Mouse (Mus musculus) granulocyte monocyte progenitor cell, adult 5-6 weeks (primary cell): ENCODE data around the gene H2-T3. TPM values are rescaled to one million over a fixed set of nuclear protein-coding genes. Genes with fewer than 3 reads are reported as not detected.
"Not testable (repeated sequence)": the region's sequence is repeated elsewhere in the genome, so short reads cannot be mapped to it uniquely, and the experiment has no call there.

Source experiments
- ATAC-seq: replicated peaks from 2 replicates; pipeline ENCODE4 v1.8.0; 2016; ENCODE audit warnings: mild to moderate bottlenecking, moderate TSS enrichment, inconsistent platforms; ENCODE audit not compliant: poor library complexity, severe bottlenecking
- total RNA-seq, 2 experiments: library from RNA; stranded (forward) in 1 of 2; stranded (reverse) in 1 of 2; fragments of 200-712, 200-1000 nt in 1 of 2; fragments of >200 nt in 1 of 2; fragmentation: Nextera tagmentation in 1 of 2; gene quantifications; 2 replicates each; pipeline ENCODE4 v1.2.3; 2014 to 2017

Gene H2-T3
- total RNA-seq (2014; fragmentation: Nextera tagmentation) (not detected in 2 replicates), total RNA-seq (2017) (not detected in 2 replicates)

DNA sequence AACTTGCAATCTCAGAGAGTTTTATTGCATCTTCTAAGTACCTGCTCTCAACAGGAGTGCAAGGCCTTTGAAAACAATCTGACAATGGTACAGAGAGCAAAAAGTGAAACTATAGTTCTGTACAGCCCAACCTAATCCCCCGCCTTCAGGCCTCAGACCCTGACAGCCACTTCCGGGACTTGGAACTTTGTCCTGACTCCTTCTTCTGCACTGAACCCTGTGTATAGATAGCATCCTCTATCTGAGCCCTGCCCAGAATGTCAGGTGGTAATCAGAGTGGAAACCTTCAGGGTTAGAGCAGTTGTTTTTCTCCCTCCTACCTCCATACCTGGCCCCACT lies at the start of gene H2-T3:
Gene H2-T3 (minus strand): TSS at position 119 of the 339 bp plus-strand sequence.
- ATAC-seq = no peak

DNA sequence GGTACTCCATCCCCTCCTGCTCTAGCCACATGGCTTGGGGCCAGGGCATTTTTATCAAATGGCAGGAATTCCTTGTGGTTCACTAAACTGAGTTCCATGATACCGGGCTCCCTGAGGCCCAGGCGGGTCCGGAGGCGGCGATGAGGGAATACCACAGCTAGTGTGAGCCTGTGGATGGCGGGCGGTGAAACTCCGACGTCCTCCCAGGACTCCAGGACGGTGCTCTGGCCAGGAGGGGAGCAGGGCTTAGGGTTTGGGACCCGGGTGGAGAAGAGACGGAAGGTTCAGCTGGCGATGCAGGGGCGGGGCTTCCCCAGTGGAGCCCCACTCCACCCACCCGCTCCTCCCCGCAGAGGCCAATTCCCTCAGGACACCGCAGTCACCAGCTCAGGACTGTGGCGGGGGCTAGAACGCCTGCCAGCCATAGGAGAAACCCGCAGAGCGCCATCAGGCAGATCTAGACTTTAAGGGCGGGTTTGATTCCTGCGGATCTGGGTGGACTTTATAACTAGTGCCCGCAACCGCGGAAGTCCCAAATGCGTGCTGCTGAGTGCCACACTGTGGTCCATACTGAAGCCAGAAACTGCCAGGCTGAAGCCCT lies 47.3 kb upstream of the H2-T3 start:
- peak; percentile 66 for ATAC-seq

DNA sequence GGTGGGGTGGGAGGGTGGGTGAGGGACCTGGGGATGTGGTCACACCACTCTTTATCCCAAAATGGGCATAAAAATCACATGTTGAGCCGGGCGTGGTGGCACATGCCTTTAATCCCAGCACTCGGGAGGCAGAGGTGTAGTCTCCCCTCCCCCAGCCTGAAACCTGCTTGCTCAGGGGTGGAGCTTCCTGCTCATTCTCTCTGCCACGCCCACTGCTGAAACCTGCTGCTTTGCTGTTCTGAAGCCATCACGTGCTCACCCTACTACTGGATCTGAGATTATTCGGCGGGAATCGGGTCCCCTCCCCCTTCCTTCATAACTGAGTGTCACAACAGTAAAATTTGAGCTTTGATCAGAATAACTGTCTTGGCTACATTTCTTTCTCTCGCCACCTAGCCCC lies 45.2 kb upstream of the H2-T3 start:
- ATAC-seq = not testable (repeated sequence)

DNA sequence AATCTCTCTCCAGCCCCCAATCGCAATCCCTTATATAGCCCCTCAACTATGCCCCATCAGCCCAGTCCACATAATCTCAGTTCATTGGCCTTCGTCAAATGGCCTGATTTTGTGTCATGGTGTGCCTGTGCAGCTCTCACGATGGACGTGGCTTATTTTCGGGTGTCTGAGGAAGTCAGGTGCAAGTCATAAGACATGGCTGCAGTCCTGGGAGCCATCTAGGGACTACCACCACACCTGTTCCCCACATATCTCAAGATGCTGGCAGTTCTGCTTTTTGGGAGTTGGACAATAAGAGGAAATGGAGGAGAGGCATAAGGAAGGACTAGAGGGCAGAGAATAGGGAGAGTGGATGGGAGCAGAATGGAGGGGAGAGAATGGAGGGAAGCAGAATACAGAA lies 43.5 kb upstream of the H2-T3 start:
- ATAC-seq = no peak

DNA sequence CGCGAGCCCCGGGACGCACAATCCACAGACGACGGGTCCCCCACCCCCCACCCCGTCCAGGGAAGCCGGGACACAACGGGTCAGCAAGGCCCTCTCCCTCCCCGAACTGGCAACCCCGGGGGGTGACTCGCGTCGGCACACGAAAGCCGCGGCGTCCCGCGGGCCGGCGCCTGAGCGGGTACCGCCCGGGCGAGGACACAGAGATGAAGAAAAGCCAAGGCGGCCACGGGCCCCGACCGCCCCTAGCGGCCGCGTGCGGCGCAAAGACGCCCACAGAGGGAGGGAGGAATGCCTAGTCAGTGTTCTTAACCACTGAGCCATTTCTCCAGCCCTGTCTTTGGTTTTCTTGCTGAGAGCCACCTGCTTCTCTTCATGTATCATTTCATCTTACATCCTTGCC lies 41.2 kb upstream of the H2-T3 start:
- no peak for ATAC-seq

DNA sequence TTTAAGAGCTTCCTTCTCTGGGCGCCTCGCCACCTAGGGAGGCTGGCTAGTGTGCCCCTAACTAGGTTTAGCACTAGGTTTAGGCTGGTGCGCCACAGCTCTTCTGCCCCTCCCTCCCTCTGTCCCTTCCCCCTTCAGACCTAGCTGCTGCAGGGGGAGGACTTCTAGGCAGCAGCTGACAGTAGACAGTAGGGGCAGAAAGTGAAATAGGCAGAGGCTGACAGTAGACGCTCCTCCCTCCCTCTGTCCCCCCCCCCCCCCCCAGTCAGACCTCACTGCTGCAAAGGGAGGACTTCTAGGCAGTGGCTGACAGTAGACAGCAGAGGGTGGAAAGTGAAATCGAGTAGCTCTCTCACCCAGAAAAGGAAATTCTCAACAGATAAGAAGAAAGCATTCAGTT lies 39.0 kb upstream of the H2-T3 start:
- 0 out of 2 replicates have a peak, but pooled peaks have one; percentile 2 for ATAC-seq

DNA sequence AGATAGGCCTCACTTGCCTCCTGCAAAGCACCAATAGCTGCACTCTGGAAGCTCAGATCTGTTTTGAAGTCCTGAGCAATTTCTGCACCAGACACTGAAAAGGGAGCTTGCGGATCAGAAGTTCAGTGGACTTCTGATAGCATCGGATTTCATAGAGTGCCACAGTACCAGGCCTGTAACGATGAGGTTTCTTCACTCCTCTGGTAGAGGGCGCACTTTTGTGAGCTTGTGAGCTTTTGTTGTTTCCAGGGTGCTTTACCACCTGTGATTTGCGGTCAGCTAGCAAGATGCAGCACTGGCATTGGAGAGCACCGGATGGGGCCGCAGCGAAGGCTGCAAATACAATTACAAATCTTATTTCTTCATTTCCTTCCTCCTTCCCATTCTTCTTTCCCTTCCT lies 36.8 kb upstream of the H2-T3 start:
- ATAC-seq = peak; percentile 37

DNA sequence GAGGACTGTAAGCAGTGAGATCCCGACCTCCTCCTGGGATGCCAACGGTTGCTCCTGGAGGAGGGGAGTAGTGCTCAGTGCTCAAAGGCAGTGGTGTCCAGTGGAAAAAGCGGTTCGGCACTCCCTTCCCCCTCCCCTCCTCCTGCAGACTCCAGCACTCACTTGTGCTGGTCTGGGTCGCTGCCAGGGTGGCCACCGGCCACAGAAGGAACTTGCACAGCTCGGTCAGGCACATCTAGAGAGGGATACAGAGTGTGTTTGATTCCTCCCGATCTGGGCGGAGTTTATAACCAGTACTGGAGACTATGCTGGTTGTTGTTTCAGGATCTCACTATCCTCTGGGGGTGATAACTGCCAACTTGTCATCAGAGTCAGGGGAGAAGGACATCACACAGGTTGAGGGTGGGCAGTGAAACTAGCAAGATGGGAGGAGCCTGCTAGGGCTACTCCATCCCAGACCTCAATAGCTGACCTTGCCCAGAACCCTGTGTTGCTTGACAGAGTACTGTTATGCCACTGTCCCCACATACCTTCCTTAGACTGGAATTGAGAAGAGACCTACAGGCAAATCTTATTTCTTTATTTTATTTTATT lies 35.2 kb upstream of the H2-T3 start:
- peak; percentile 50 for ATAC-seq

DNA sequence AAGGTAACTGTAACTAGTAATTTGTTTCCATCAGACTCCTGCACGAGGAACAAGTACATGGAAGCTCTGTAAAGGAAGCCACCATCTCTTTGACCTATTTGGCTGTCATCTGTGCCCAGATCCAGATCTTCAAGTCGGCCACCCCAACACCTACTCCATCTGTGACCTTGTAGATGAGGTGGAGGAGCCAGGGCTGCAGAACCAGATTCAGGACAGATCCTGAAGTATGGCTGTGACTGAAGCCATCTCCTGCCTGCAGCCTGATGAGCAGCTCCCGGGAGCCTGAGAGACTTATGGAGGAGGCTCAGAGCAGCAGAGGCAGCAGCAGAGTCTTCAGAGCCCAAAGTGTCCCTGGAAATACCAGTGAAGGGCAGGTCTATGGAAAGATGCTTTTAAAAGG lies 34.4 kb upstream of the H2-T3 start:
- ATAC-seq = no peak

DNA sequence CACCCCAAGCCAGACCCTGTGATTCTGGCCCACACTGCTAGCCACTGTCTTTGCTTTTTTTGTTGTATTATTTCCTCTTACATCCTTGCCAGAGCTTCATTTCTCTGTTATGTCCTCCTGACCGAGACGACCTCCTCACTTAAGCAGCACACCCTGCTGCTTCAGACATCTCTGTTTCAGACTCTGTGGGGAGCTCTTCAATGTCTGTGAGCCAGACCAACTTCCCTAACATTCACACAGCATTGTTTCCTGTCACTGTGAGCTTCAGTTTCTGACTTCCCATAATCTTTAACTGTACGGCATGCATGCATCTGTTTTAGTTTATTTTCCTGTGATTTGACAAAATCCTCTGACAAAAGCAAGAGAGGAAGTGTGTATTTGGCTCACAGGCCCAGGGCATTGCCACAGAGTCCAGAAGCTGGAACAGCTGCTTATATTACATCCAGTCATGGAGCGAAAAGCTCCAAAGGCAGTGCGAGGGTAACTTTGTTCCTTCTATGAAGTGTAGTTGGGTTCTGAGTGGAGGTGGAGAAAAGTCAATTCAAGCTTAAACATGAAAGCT lies 28.6 kb upstream of the H2-T3 start:
- ATAC-seq = peak; percentile 89

DNA sequence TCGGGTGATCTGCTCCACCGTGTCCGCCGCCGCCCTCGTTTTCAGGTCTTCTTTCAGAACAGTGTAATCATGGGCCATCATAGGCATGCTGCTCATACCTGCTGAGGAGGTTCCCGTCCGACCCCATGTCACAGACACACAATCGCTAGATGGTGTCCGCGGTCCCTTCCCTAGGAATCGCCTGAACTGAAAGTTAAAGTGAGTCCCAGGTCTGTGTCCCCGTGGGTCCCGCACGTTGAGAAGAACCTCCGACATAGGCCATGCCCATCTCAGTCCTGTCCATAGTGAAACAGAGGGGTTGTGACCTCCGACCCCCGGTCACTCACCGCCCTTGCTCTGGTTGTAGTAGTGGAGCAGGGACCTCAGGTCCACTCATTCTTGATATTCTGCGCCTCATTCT lies 25.5 kb upstream of the H2-T3 start:
- no peak for ATAC-seq

DNA sequence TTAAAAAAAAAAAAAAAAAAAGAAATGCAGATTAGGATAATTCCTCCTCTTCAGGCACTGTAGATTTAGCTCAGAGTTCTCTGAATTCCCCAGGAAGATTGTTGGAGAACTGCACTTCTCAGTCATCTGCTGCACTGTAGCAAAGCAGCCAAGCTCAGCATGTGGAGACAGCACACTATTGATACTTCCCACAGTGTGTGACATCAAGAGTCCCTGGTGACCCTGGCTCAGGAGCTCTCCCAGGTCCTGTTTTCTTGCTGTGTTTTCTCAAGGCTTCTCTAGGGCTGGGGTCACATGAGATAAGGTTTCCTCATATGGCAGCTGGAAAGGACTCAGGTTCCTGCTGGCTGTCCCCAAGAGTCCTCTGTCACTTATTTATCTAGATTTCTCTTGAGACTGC lies 16.8 kb upstream of the H2-T3 start:
- ATAC-seq = 0 out of 2 replicates have a peak, but pooled peaks have one; percentile 16

DNA sequence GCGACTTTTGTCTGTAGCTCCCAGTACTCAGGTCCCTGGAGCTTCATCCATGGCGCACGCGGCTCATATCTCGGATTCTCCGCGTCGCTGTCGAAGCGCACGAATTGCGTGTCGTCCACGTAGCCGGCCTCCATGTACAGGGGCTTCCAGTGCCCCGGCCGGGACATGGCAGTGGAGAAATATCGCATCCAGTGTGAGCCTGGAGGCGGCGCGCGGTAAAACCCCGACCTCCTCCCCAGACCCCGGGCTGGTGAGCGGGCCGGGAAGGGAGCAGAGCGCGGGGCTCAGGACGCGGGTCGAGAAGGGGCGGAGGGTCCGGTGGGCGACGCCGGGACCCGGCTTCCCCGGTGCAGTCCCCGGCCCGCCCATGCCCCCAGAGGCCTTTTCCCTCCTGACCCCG lies 15.8 kb upstream of the H2-T3 start:
- peak; percentile 24 for ATAC-seq

DNA sequence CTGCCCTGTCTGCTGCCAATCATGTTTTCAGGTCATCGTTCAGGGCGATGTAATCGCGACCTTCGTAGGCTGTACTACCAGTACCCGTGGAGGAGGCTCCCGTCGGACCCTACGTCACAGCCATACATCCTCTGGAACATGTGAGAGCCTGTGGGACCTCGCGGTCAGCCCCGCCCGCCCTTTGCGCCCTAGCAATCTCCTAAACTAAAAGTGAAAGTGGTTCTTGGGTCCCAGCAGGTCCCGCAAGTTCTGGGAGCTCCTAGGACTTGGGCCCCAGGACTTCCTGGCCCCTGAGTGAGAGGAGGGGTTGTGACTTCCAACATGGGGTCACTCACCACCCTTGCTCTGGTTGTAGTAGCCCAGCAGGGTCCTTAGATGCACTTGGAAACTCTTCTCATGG lies 15.4 kb upstream of the H2-T3 start:
- ATAC-seq = peak; percentile 90

DNA sequence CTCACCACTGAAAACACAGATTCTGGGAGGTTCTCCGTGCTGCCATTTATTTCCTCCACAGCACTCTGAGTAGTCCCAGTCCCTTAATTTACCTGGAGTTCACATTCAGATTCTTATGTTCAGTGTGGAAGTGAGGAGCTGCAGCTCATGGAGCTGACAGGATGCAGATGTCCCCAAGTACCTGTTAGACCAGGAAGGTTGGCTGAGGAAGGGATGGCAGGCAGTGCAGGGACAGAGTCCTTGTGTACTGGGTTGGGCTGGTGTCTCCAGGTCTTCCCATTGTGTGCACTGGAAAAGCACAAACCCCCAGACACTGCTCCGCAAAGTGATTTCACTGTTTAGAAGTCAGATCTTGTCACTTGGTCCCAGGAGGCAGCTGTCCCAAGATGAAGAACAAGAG lies 11.8 kb upstream of the H2-T3 start:
- ATAC-seq = no peak

DNA sequence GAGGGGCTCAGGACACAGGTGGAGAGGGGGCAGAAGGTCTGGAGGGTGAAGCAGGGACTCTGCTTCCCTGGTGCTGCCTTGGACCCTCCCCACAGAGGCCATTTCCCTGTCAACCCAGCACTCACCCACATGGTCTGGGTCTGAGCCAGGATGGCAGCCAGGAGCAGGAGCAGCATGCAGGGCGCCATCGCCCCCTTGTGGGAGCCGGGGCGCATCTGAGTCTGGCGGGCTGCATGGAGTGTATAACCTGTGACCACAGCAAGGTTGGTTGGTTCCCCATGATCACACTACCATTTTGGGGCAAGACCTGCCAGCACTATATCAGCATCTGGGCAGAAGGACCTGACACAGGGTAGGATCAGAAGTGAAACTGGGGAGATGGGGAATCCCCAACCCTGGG lies 8.2 kb upstream of the H2-T3 start:
- peak; percentile 57 for ATAC-seq

DNA sequence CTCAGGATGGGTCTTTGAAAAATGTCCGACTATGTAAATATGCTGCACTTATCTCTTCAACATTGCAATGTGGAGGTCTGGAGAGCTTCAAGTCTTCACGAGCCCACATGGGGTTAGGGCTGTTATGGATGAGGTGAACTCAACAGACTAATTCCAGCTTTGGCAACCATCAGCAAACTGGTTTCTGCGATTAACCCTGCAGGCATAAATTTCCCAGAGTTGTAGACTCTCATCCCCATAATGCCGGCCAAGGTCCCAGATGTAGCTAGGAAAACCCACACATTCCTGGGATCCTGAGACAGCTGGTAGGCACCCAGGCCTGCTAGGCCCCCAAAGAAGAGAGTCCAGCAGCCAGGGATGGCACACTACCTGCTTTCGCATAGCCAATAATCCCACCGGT lies 4.4 kb upstream of the H2-T3 start:
- ATAC-seq = no peak

DNA sequence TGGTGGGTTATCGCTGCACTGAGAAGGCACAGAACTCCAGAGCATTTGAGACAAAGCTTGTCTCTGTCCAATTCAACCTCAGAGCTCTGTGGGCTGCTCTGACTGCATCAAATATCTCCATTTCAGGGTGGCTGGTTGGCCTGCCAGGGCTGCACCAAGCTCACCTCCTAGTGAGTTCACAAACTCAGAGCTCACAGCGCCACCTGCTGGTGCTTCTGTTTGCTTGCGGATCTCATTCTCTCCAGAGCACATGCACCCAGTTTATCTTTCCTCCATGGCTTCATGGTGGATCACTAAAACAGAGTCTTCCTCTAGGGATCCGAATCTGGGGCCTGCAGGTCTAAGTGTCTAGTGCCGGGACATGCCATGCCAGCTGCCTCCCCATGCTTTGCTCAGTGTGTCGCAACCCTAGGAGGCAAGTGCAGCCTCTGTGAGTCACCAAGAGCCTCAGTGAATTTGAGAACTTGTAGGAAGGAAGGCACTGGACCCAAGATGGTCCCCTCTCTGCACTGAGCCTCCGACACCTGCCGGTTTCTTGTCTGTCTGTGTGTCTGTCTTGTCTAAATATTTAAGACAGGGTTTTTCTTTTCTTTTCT lies 3.6 kb upstream of the H2-T3 start:
- peak; percentile 72 for ATAC-seq

DNA sequence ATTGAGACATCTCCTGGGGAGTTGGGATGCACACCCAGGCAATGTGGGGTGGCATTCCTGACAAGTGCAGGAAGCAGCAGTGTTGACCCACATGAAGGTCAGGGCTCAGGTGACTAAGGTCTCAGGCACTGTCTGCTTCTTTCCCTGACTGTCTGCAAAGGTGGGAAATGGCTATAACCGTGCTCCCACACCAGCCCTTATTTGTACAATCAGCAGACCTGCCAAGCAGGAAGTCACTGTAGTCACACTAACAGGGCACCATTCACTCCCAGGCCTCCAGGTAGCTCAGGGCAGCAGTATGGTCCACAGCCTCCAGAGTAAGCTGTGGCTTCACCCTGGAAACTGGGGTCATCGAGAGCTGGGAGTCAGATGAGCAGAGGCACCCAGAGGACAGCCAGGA lies 2.3 kb upstream of the H2-T3 start:
- ATAC-seq = no peak

DNA sequence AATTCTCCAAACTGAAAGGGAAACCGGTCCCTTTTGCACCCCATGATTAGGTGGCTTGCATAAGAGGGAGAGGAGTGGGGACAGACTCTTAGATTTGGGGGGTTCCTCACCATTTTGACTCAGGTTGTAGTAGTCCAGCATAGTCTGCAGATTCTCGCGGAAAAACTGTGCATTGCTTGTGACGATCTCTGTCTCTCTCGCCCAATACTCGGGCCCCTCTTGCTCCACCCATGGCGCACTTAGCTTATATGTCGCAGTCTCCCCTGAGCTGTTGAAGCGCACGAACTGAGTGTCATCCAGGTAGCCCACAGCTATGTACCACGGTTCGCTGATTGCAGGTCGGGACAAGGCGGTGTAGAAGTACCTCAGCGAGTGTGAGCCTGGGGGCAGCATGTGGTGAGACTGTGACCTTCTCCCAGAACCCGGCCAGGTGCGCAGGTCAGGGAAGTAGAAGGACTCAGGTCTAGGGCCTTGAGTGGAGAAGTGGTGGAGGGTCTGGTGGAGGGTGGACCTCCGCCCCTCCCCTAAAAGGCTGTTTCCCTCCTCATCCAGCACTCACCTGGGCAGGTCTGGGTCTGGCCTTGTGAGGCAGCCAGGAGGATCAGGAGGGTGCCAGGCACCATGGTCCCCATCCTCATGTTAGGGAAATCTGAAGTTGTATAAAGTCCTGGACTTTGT lies 457 bp downstream of the H2-T3 start:
- no peak for ATAC-seq

DNA sequence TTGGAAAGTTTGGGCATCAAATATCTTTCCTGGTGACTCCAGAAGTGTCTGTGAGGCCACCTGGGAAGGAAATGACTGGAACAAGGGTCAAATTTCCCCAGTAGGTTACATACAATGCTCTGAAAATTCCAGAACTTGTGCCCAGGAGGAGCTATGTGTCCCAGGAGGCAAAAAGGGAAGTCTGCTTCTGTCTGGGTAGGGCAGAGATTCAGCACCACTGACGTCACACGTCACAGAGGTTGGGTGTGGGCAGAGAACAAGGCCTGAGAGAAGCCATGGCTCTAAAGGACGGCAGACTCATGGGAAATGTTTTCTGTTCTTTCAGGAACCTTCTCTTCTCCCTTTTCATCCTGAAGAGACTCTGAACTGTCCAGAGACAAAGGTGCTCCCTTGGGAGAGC lies 2.5 kb downstream of the H2-T3 start:
- peak; percentile 82 for ATAC-seq
